Mouse (Mus musculus): Measurements from ENCODE around the gene Repin1. TPM values are rescaled to one million over a fixed set of nuclear protein-coding genes. Genes with fewer than 3 reads are reported as not detected.
"Not testable (repeated sequence)": the region's sequence is repeated elsewhere in the genome, so short reads cannot be mapped to it uniquely, and the experiment has no call there.

Repin1 gene
- total and polyA plus RNA-seq, 2 experiments from 2014 or later: 17.5 to 49.7 TPM

DNA sequence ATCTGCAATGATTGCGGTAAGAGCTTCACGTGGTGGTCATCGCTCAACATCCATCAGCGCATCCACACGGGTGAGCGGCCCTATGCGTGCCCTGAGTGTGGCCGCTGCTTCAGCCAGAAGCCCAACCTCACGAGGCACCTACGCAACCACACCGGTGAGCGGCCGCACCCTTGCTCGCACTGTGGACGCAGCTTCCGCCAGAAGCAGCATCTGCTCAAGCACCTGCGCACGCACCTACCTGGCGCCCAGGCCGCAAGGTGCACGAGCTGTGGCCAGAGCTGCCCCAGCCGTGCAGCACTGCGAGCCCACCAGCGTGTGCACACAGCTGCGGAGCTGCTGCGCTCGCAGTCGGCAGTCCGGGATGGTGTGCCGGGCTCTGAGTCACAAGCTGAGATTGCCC, 26.3 kb downstream of the Repin1 start:
- H3K36me3 ChIP-seq (replicated peaks; ENCODE audit: control insufficient read depth, insufficient read depth, low read length): peaks cover 34% of the 10 kb centered on the region
- no peak overlapping the region for H3K4me2 ChIP-seq (ENCODE audit: low read depth, low read length)
- no peak for TF ChIP-seq EP300 (IDR thresholded peaks at IDR 0.05; ENCODE audit: low read depth)
- no peak for TF ChIP-seq CTCF (IDR thresholded peaks at IDR 0.05; ENCODE audit: low read depth)
- no peak overlapping the region for H3K4me3 ChIP-seq (ENCODE audit: low read depth, low read length)
- H3K9me3 ChIP-seq (replicated peaks; ENCODE audit: control insufficient read depth, low read length): no peaks in the 10 kb centered on the region
- ATAC-seq (ENCODE audit: insufficient read depth, low read depth) (no peak), DNase-seq (ENCODE audit: low spot score) (no peak)
- H3K27ac ChIP-seq (ENCODE audit: low read depth): no peak overlapping the region
- no peaks in the 10 kb centered on the region for H3K27me3 ChIP-seq (ENCODE audit: control insufficient read depth, insufficient read depth, low read length)
- no peak overlapping the region for H3K9ac ChIP-seq (replicated peaks; ENCODE audit: low read depth, low read length)
- no peaks in the 10 kb centered on the region for H3K4me1 ChIP-seq (ENCODE audit: control insufficient read depth, insufficient read depth)
- WGBS: 94% methylated on average over 30 of the region's 30 CpGs

- ATAC-seq (ENCODE audit: insufficient read depth, low read depth); H3K4me2 ChIP-seq (ENCODE audit: low read depth, low read length); H3K4me1 ChIP-seq (ENCODE audit: control insufficient read depth, insufficient read depth); H3K27ac ChIP-seq (ENCODE audit: low read depth); DNase-seq (ENCODE audit: low spot score); H3K27me3 ChIP-seq (ENCODE audit: control insufficient read depth, insufficient read depth, low read length); H3K4me3 ChIP-seq (ENCODE audit: low read depth, low read length); H3K9ac ChIP-seq (replicated peaks; ENCODE audit: low read depth, low read length); H3K9me3 ChIP-seq (replicated peaks; ENCODE audit: control insufficient read depth, low read length): not testable (repeated sequence)
- 87% methylated on average over 8 of the region's 8 CpGs for WGBS
- H3K36me3 ChIP-seq (replicated peaks; ENCODE audit: control insufficient read depth, insufficient read depth, low read length): peaks cover 27% of the 10 kb centered on the region
Observed at GRCm38 (mm10) chr6:48622186-48622843, 28.6 kb downstream of the Repin1 start.

DNA sequence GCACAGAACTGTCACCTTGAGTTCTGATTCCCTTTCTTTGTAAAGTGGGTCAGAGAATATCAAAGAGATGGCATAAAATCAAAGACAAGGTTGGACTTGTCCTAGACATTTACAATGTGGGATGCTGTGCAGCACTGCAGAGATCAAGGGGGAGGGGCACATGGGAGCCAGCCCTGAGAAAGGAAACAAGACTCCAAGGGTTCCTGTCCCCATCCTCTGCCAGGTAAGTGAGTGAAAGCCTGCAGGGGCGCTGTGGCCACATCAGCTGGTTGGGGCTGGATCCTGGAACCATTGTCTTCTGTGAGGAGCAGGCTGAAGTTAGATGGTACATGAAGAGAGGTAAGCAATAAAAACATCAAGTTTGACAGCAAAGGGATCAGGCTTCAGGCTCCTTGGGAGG, 29.8 kb downstream of the Repin1 start:
- 37% methylated on average over 1 of the region's 1 CpGs for WGBS
- ATAC-seq (ENCODE audit: insufficient read depth, low read depth) (no peak), DNase-seq (ENCODE audit: low spot score) (no peak)
- Histone ChIP-seq H3K4me2 (ENCODE audit: low read depth, low read length) (no peak overlapping the region), H3K4me1 (ENCODE audit: control insufficient read depth, insufficient read depth) (0 out of 2 replicates have a peak, but pooled peaks cover 9% of the 10 kb centered on the region), H3K9ac (replicated peaks; ENCODE audit: low read depth, low read length) (no peak overlapping the region), H3K9me3 (replicated peaks; ENCODE audit: control insufficient read depth, low read length) (no peaks in the 10 kb centered on the region), H3K27ac (ENCODE audit: low read depth) (no peak overlapping the region), H3K27me3 (ENCODE audit: control insufficient read depth, insufficient read depth, low read length) (peaks cover 4% of the 10 kb centered on the region; the same call in 1 of the 2 replicates), H3K36me3 (replicated peaks; ENCODE audit: control insufficient read depth, insufficient read depth, low read length) (peaks cover 24% of the 10 kb centered on the region), H3K4me3 (ENCODE audit: low read depth, low read length) (no peak overlapping the region)
- TF ChIP-seq EP300 (IDR thresholded peaks at IDR 0.05; ENCODE audit: low read depth): no peak
- TF ChIP-seq CTCF (IDR thresholded peaks at IDR 0.05; ENCODE audit: low read depth): no peak

GRCm38 (mm10) chr6:48626464-48626863, 32.8 kb downstream of the Repin1 start, which contains the start of gene AI854703:
TSS of gene AI854703 (plus strand) at chr6:48626764.
- no peak for TF ChIP-seq CTCF (IDR thresholded peaks at IDR 0.05; ENCODE audit: low read depth)
- TF ChIP-seq EP300 (IDR thresholded peaks at IDR 0.05; ENCODE audit: low read depth): no peak
- Histone ChIP-seq H3K4me2 (ENCODE audit: low read depth, low read length) (peak within 1 kb of the TSS; percentile 76), H3K27ac (ENCODE audit: low read depth) (no peak within 1 kb of the TSS), H3K9me3 (replicated peaks; ENCODE audit: control insufficient read depth, low read length) (no peaks in the 10 kb centered on the region), H3K9ac (replicated peaks; ENCODE audit: low read depth, low read length) (peak within 1 kb of the TSS; percentile 34; the same call in 1 of the 2 replicates), H3K4me1 (ENCODE audit: control insufficient read depth, insufficient read depth) (peaks cover 20% of the 10 kb centered on the region), H3K36me3 (replicated peaks; ENCODE audit: control insufficient read depth, insufficient read depth, low read length) (no peaks in the 10 kb centered on the region), H3K27me3 (ENCODE audit: control insufficient read depth, insufficient read depth, low read length) (peaks cover 15% of the 10 kb centered on the region), H3K4me3 (ENCODE audit: low read depth, low read length) (peak within 1 kb of the TSS; percentile 48)
- DNase-seq (ENCODE audit: low spot score) (no peak), ATAC-seq (ENCODE audit: insufficient read depth, low read depth) (no peak)
- WGBS: 42% methylated on average over 8 of the region's 8 CpGs

- Histone ChIP-seq H3K4me3 (ENCODE audit: low read depth, low read length) (peak overlapping the region; percentile 48), H3K4me2 (ENCODE audit: low read depth, low read length) (peak overlapping the region; percentile 76), H3K9me3 (replicated peaks; ENCODE audit: control insufficient read depth, low read length) (no peaks in the 10 kb centered on the region), H3K27ac (ENCODE audit: low read depth) (no peak overlapping the region), H3K4me1 (ENCODE audit: control insufficient read depth, insufficient read depth) (peaks cover 20% of the 10 kb centered on the region), H3K36me3 (replicated peaks; ENCODE audit: control insufficient read depth, insufficient read depth, low read length) (no peaks in the 10 kb centered on the region), H3K27me3 (ENCODE audit: control insufficient read depth, insufficient read depth, low read length) (peaks cover 15% of the 10 kb centered on the region), H3K9ac (replicated peaks; ENCODE audit: low read depth, low read length) (peak overlapping the region; percentile 34; the same call in 1 of the 2 replicates)
- peak; percentile 31 for DNase-seq (ENCODE audit: low spot score)
- TF ChIP-seq CTCF (IDR thresholded peaks at IDR 0.05; ENCODE audit: low read depth): no peak
- TF ChIP-seq EP300 (IDR thresholded peaks at IDR 0.05; ENCODE audit: low read depth): no peak
- WGBS: 1% methylated on average over 32 of the region's 32 CpGs
- ATAC-seq (ENCODE audit: insufficient read depth, low read depth): peak; percentile 45; the same call in 1 of the 2 replicates
Observed at GRCm38 (mm10) chr6:48626984-48627383, 33.3 kb downstream of the Repin1 start.

GRCm38 (mm10) chr6:48627511-48627924, 33.8 kb downstream of the Repin1 start:
- Histone ChIP-seq H3K4me1 (ENCODE audit: control insufficient read depth, insufficient read depth) (peaks cover 20% of the 10 kb centered on the region), H3K9me3 (replicated peaks; ENCODE audit: control insufficient read depth, low read length) (no peaks in the 10 kb centered on the region), H3K36me3 (replicated peaks; ENCODE audit: control insufficient read depth, insufficient read depth, low read length) (no peaks in the 10 kb centered on the region), H3K27ac (ENCODE audit: low read depth) (no peak overlapping the region), H3K4me2 (ENCODE audit: low read depth, low read length) (peak overlapping the region; percentile 76), H3K4me3 (ENCODE audit: low read depth, low read length) (peak overlapping the region; percentile 48), H3K9ac (replicated peaks; ENCODE audit: low read depth, low read length) (peak overlapping the region; percentile 34; the same call in 1 of the 2 replicates), H3K27me3 (ENCODE audit: control insufficient read depth, insufficient read depth, low read length) (peaks cover 15% of the 10 kb centered on the region)
- TF ChIP-seq CTCF (IDR thresholded peaks at IDR 0.05; ENCODE audit: low read depth) (no peak), EP300 (IDR thresholded peaks at IDR 0.05; ENCODE audit: low read depth) (no peak)
- DNase-seq (ENCODE audit: low spot score): no peak
- ATAC-seq (ENCODE audit: insufficient read depth, low read depth): no peak
- 13% methylated on average over 7 of the region's 7 CpGs for WGBS

All from heart, postnatal 0 days (tissue).